Mouse (Mus musculus) kidney, adult 2 months (tissue): ENCODE results near the gene Sox5.

ENCODE experiments used
- CTCF ChIP-seq: fragments of 200-500 bp; conservative IDR thresholded peaks from 2 replicates; pipeline ENCODE4 v1.5.1; 2011; ENCODE audit warnings: low read depth, mild to moderate bottlenecking, control low read depth, low read length, moderate library complexity, mixed read lengths; ENCODE audit not compliant: insufficient read depth, insufficient read length
- POLR2A ChIP-seq: fragments of 200-500 bp; IDR thresholded peaks from one replicate; pipeline ENCODE4 v1.6.1; 2011; ENCODE audit warnings: low read depth, low read length, control low read depth

DNA sequence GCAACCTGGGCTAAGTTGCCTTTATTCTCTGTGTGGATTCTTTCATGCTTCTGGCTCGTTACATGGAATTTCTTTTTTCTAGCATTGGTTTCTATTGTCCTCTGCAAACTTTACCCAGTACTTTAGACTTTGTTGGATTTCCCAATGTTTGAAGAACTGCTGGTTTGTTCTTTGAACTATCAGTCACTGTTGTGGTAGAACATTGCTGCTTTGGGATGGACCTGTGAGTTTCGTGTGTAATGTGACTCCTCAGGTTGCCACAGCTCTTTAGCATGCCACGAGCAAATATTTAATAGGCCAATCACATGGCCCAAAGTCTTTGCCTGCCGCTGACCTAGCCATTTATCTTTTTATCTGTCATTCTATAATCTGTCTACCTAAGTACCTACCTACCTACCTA lies 470.0 kb downstream of the Sox5 start:
- TF ChIP-seq POLR2A, result no peak
- no peak for TF ChIP-seq CTCF
